Mouse (Mus musculus): Measurements from ENCODE around the gene C2cd3. TPM values are rescaled to one million over a fixed set of nuclear protein-coding genes. Genes with fewer than 3 reads are reported as not detected.

The C2cd3 gene
- polyA plus RNA-seq, 1 experiment from 2014 or later: 16.7 TPM

GRCm38 (mm10) chr7:100390166-100390565 lies 18.1 kb downstream of the C2cd3 start:
- Histone ChIP-seq H3K4me1 (ENCODE audit: control insufficient read depth, insufficient read depth, low read length) (no peaks in the 10 kb centered on the region), H3K4me3 (ENCODE audit: low read depth, low read length) (no peak overlapping the region), H3K9me3 (replicated peaks; ENCODE audit: control insufficient read depth, low read length, poor library complexity, severe bottlenecking) (no peaks in the 10 kb centered on the region), H3K9ac (ENCODE audit: low read depth, low read length) (no peak overlapping the region), H3K36me3 (ENCODE audit: control insufficient read depth, insufficient read depth, low read length) (peaks cover 19% of the 10 kb centered on the region), H3K27ac (ENCODE audit: low read length) (no peak overlapping the region), H3K27me3 (ENCODE audit: control insufficient read depth, insufficient read depth, low read depth, low read length) (no peaks in the 10 kb centered on the region), H3K4me2 (ENCODE audit: low read length) (no peak overlapping the region)
- 89% methylated on average over 8 of the region's 8 CpGs for WGBS
- no peak for ATAC-seq

- 90% methylated on average over 2 of the region's 2 CpGs for WGBS
- H3K27me3 ChIP-seq (ENCODE audit: control insufficient read depth, insufficient read depth, low read depth, low read length): no peaks in the 10 kb centered on the region
- H3K4me3 ChIP-seq (ENCODE audit: low read depth, low read length): no peak overlapping the region
- ATAC-seq: no peak
- no peaks in the 10 kb centered on the region for H3K4me1 ChIP-seq (ENCODE audit: control insufficient read depth, insufficient read depth, low read length)
- H3K9ac ChIP-seq (ENCODE audit: low read depth, low read length): no peak overlapping the region
- H3K27ac ChIP-seq (ENCODE audit: low read length): no peak overlapping the region
- no peaks in the 10 kb centered on the region for H3K9me3 ChIP-seq (replicated peaks; ENCODE audit: control insufficient read depth, low read length, poor library complexity, severe bottlenecking)
- no peak overlapping the region for H3K4me2 ChIP-seq (ENCODE audit: low read length)
- H3K36me3 ChIP-seq (ENCODE audit: control insufficient read depth, insufficient read depth, low read length): peaks cover 24% of the 10 kb centered on the region
Observed at GRCm38 (mm10) chr7:100392265-100392664, 20.2 kb downstream of the C2cd3 start.

- H3K9me3 ChIP-seq (replicated peaks; ENCODE audit: control insufficient read depth, low read length, poor library complexity, severe bottlenecking): no peaks in the 10 kb centered on the region
- H3K4me3 ChIP-seq (ENCODE audit: low read depth, low read length): no peak overlapping the region
- no peaks in the 10 kb centered on the region for H3K27me3 ChIP-seq (ENCODE audit: control insufficient read depth, insufficient read depth, low read depth, low read length)
- 54% methylated on average over 8 of the region's 8 CpGs for WGBS
- no peaks in the 10 kb centered on the region for H3K4me1 ChIP-seq (ENCODE audit: control insufficient read depth, insufficient read depth, low read length)
- ATAC-seq: no peak
- no peak overlapping the region for H3K4me2 ChIP-seq (ENCODE audit: low read length)
- peaks cover 20% of the 10 kb centered on the region for H3K36me3 ChIP-seq (ENCODE audit: control insufficient read depth, insufficient read depth, low read length)
- H3K9ac ChIP-seq (ENCODE audit: low read depth, low read length): no peak overlapping the region
- no peak overlapping the region for H3K27ac ChIP-seq (ENCODE audit: low read length)
Observed at GRCm38 (mm10) chr7:100399231-100399913, 27.3 kb downstream of the C2cd3 start.

- 82% methylated on average over 4 of the region's 4 CpGs for WGBS
- no peak overlapping the region for H3K27ac ChIP-seq (ENCODE audit: low read length)
- H3K4me1 ChIP-seq (ENCODE audit: control insufficient read depth, insufficient read depth, low read length): no peaks in the 10 kb centered on the region
- no peak overlapping the region for H3K9ac ChIP-seq (ENCODE audit: low read depth, low read length)
- no peak overlapping the region for H3K4me2 ChIP-seq (ENCODE audit: low read length)
- H3K36me3 ChIP-seq (ENCODE audit: control insufficient read depth, insufficient read depth, low read length): peaks cover 16% of the 10 kb centered on the region
- H3K9me3 ChIP-seq (replicated peaks; ENCODE audit: control insufficient read depth, low read length, poor library complexity, severe bottlenecking): no peaks in the 10 kb centered on the region
- no peak for ATAC-seq
- no peaks in the 10 kb centered on the region for H3K27me3 ChIP-seq (ENCODE audit: control insufficient read depth, insufficient read depth, low read depth, low read length)
- no peak overlapping the region for H3K4me3 ChIP-seq (ENCODE audit: low read depth, low read length)
Observed at GRCm38 (mm10) chr7:100400899-100401539, 29.0 kb downstream of the C2cd3 start.

- Histone ChIP-seq H3K4me2 (ENCODE audit: low read length) (no peak overlapping the region), H3K4me1 (ENCODE audit: control insufficient read depth, insufficient read depth, low read length) (no peaks in the 10 kb centered on the region), H3K36me3 (ENCODE audit: control insufficient read depth, insufficient read depth, low read length) (peaks cover 20% of the 10 kb centered on the region), H3K4me3 (ENCODE audit: low read depth, low read length) (no peak overlapping the region), H3K9ac (ENCODE audit: low read depth, low read length) (no peak overlapping the region), H3K27me3 (ENCODE audit: control insufficient read depth, insufficient read depth, low read depth, low read length) (no peaks in the 10 kb centered on the region), H3K27ac (ENCODE audit: low read length) (no peak overlapping the region), H3K9me3 (replicated peaks; ENCODE audit: control insufficient read depth, low read length, poor library complexity, severe bottlenecking) (no peaks in the 10 kb centered on the region)
- WGBS: 63% methylated on average over 4 of the region's 4 CpGs
- ATAC-seq: no peak
Observed at GRCm38 (mm10) chr7:100402715-100403114, 30.7 kb downstream of the C2cd3 start.

GRCm38 (mm10) chr7:100407677-100408076 lies 35.6 kb downstream of the C2cd3 start:
- Histone ChIP-seq H3K4me1 (ENCODE audit: control insufficient read depth, insufficient read depth, low read length) (no peaks in the 10 kb centered on the region), H3K9me3 (replicated peaks; ENCODE audit: control insufficient read depth, low read length, poor library complexity, severe bottlenecking) (no peaks in the 10 kb centered on the region), H3K4me2 (ENCODE audit: low read length) (no peak overlapping the region), H3K27ac (ENCODE audit: low read length) (no peak overlapping the region), H3K9ac (ENCODE audit: low read depth, low read length) (no peak overlapping the region), H3K36me3 (ENCODE audit: control insufficient read depth, insufficient read depth, low read length) (peaks cover 27% of the 10 kb centered on the region), H3K4me3 (ENCODE audit: low read depth, low read length) (no peak overlapping the region), H3K27me3 (ENCODE audit: control insufficient read depth, insufficient read depth, low read depth, low read length) (no peaks in the 10 kb centered on the region)
- ATAC-seq: no peak
- WGBS: 97% methylated on average over 5 of the region's 5 CpGs

GRCm38 (mm10) chr7:100408684-100409083 lies 36.7 kb downstream of the C2cd3 start:
- Histone ChIP-seq H3K4me1 (ENCODE audit: control insufficient read depth, insufficient read depth, low read length) (no peaks in the 10 kb centered on the region), H3K27me3 (ENCODE audit: control insufficient read depth, insufficient read depth, low read depth, low read length) (no peaks in the 10 kb centered on the region), H3K4me2 (ENCODE audit: low read length) (no peak overlapping the region), H3K36me3 (ENCODE audit: control insufficient read depth, insufficient read depth, low read length) (peaks cover 33% of the 10 kb centered on the region), H3K4me3 (ENCODE audit: low read depth, low read length) (no peak overlapping the region), H3K9me3 (replicated peaks; ENCODE audit: control insufficient read depth, low read length, poor library complexity, severe bottlenecking) (no peaks in the 10 kb centered on the region), H3K27ac (ENCODE audit: low read length) (no peak overlapping the region), H3K9ac (ENCODE audit: low read depth, low read length) (no peak overlapping the region)
- ATAC-seq: no peak
- WGBS: 91% methylated on average over 4 of the region's 4 CpGs

- Histone ChIP-seq H3K27ac (ENCODE audit: low read length) (no peak overlapping the region), H3K4me2 (ENCODE audit: low read length) (no peak overlapping the region), H3K27me3 (ENCODE audit: control insufficient read depth, insufficient read depth, low read depth, low read length) (no peaks in the 10 kb centered on the region), H3K9ac (ENCODE audit: low read depth, low read length) (no peak overlapping the region), H3K36me3 (ENCODE audit: control insufficient read depth, insufficient read depth, low read length) (peaks cover 44% of the 10 kb centered on the region), H3K4me3 (ENCODE audit: low read depth, low read length) (no peak overlapping the region), H3K4me1 (ENCODE audit: control insufficient read depth, insufficient read depth, low read length) (no peaks in the 10 kb centered on the region), H3K9me3 (replicated peaks; ENCODE audit: control insufficient read depth, low read length, poor library complexity, severe bottlenecking) (no peaks in the 10 kb centered on the region)
- 72% methylated on average over 3 of the region's 3 CpGs for WGBS
- no peak for ATAC-seq
Observed at GRCm38 (mm10) chr7:100425795-100426194, 53.8 kb downstream of the C2cd3 start.

GRCm38 (mm10) chr7:100429102-100429501 lies 57.1 kb downstream of the C2cd3 start:
- Histone ChIP-seq H3K27me3 (ENCODE audit: control insufficient read depth, insufficient read depth, low read depth, low read length) (no peaks in the 10 kb centered on the region), H3K9ac (ENCODE audit: low read depth, low read length) (no peak overlapping the region), H3K27ac (ENCODE audit: low read length) (no peak overlapping the region), H3K9me3 (replicated peaks; ENCODE audit: control insufficient read depth, low read length, poor library complexity, severe bottlenecking) (no peaks in the 10 kb centered on the region), H3K4me2 (ENCODE audit: low read length) (no peak overlapping the region), H3K36me3 (ENCODE audit: control insufficient read depth, insufficient read depth, low read length) (peaks cover 47% of the 10 kb centered on the region), H3K4me1 (ENCODE audit: control insufficient read depth, insufficient read depth, low read length) (no peaks in the 10 kb centered on the region), H3K4me3 (ENCODE audit: low read depth, low read length) (no peak overlapping the region)
- ATAC-seq: no peak
- WGBS: 67% methylated on average over 3 of the region's 3 CpGs

Data from midbrain, embryonic 16.5 days (tissue).